Mouse (Mus musculus) midbrain, embryonic 14.5 days (tissue): ENCODE measurements around the gene Cpt2. TPM values are rescaled to one million over a fixed set of nuclear protein-coding genes. Genes with fewer than 3 reads are reported as not detected.
A peak's percentile ranks its signal among the peaks of the same experiment; 100 is the strongest.

Source experiments
- ATAC-seq: fragments of 200-750 bp; cut with Nextera tagmentation; 2 replicates; pipeline ENCODE4 v1.8.0; 2017; ENCODE audit warnings: moderate number of reproducible peaks, moderate library complexity; ENCODE audit not compliant: low FRiP score, low TSS enrichment
- DNase-seq: peaks from one replicate; pipeline ENCODE4 v3.0.0-alpha.2; 2015
- H3K27ac ChIP-seq: fragments of 300-500 bp; sonication (generic); replicated peaks from 2 replicates; pipeline ENCODE4 v1.5.1; 2014; ENCODE audit warnings: mild to moderate bottlenecking, low read depth, low read length, moderate library complexity
- H3K27me3 ChIP-seq: fragments of 300-500 bp; sonication (generic); 2 replicates; pipeline ENCODE4 v1.6.1; 2014; ENCODE audit warnings: low read length, control low read depth, mixed read lengths; ENCODE audit not compliant: control insufficient read depth, insufficient read depth
- H3K36me3 ChIP-seq: fragments of 300-500 bp; sonication (generic); 2 replicates; pipeline ENCODE4 v1.6.1; 2014; ENCODE audit warnings: low read length, control low read depth; ENCODE audit not compliant: control insufficient read depth, insufficient read depth
- H3K4me1 ChIP-seq: fragments of 300-500 bp; sonication (generic); 2 replicates; pipeline ENCODE4 v1.6.1; 2014; ENCODE audit warnings: mild to moderate bottlenecking, antibody characterized with exemption, low read length, control low read depth; ENCODE audit not compliant: control insufficient read depth, insufficient read depth
- H3K4me2 ChIP-seq: fragments of 300-500 bp; sonication (generic); 2 replicates; pipeline ENCODE4 v1.6.1; 2014; ENCODE audit warnings: mild to moderate bottlenecking, low read length, moderate library complexity
- H3K4me3 ChIP-seq: fragments of 300-500 bp; sonication (generic); replicated peaks from 2 replicates; pipeline ENCODE4 v1.5.1; 2014; ENCODE audit warnings: low read depth, low read length
- H3K9ac ChIP-seq: fragments of 300-500 bp; sonication (generic); replicated peaks from 2 replicates; pipeline ENCODE4 v1.6.1; 2014; ENCODE audit warnings: mild to moderate bottlenecking, low read length, moderate library complexity
- H3K9me3 ChIP-seq: fragments of 300-500 bp; sonication (generic); 2 replicates; pipeline ENCODE4 v1.6.1; 2016; ENCODE audit warnings: low read length, control low read depth, mixed read lengths; ENCODE audit not compliant: control insufficient read depth
- WGBS: fragments of 180-500 bp; shearing (Covaris S2); extraction: QIAGEN DNeasy Blood & Tissue Kit; methylation state at CpG from one replicate; pipeline ENCODE4 v1.1.7; 2014; 5-methylcytosine and 5-hydroxymethylcytosine counted together
- polyA plus RNA-seq: library from polyadenylated mRNA; unstranded; fragments of >200 nt; fragmentation: Nextera tagmentation; extraction: Ambion mirVana; gene quantifications from 2 replicates; pipeline ENCODE4 v1.2.1, GENCODE M21; 2014

Gene Cpt2
- polyA plus RNA-seq, 1 experiment from 2014 or later = 17.5 TPM

- 81% methylated on average over 3 of the region's 3 CpGs for WGBS
Observed at GRCm38 (mm10) chr4:107931453-107931852, 8.0 kb upstream of the Cpt2 start.

GRCm38 (mm10) chr4:107928726-107929125 is 5.3 kb upstream of the Cpt2 start:
- Histone ChIP-seq H3K9me3 (no peaks in the 10 kb centered on the region), H3K36me3 (no peaks in the 10 kb centered on the region), H3K27ac (no peak overlapping the region), H3K4me3 (no peak overlapping the region), H3K4me2 (no peak overlapping the region), H3K9ac (no peak overlapping the region), H3K4me1 (0 out of 2 replicates have a peak, but pooled peaks cover under 1% of the 10 kb centered on the region), H3K27me3 (no peaks in the 10 kb centered on the region)
- ATAC-seq (no peak), DNase-seq (no peak)
- 79% methylated on average over 2 of the region's 2 CpGs for WGBS

More at GRCm38 (mm10) chr4:107931453-107931852, 8.0 kb upstream of the Cpt2 start:
- Histone ChIP-seq H3K27ac (no peak overlapping the region), H3K9ac (no peak overlapping the region), H3K4me1 (no peaks in the 10 kb centered on the region), H3K27me3 (no peaks in the 10 kb centered on the region), H3K4me3 (no peak overlapping the region), H3K9me3 (no peaks in the 10 kb centered on the region), H3K4me2 (no peak overlapping the region), H3K36me3 (no peaks in the 10 kb centered on the region)
- ATAC-seq (no peak), DNase-seq (no peak)

- Histone ChIP-seq H3K27ac (no peak overlapping the region), H3K27me3 (no peaks in the 10 kb centered on the region), H3K4me3 (no peak overlapping the region), H3K36me3 (no peaks in the 10 kb centered on the region), H3K4me1 (0 out of 2 replicates have a peak, but pooled peaks cover 3% of the 10 kb centered on the region), H3K4me2 (no peak overlapping the region), H3K9ac (no peak overlapping the region), H3K9me3 (no peaks in the 10 kb centered on the region)
- DNase-seq (no peak), ATAC-seq (no peak)
- WGBS = 52% methylated on average over 2 of the region's 2 CpGs
Observed at GRCm38 (mm10) chr4:107928269-107928668, 4.9 kb upstream of the Cpt2 start.

GRCm38 (mm10) chr4:107923803-107924194 is 389 bp upstream of the Cpt2 start:
- Histone ChIP-seq H3K27me3 (no peaks in the 10 kb centered on the region), H3K9ac (peak overlapping the region; percentile 65), H3K36me3 (no peaks in the 10 kb centered on the region), H3K4me1 (peaks cover 10% of the 10 kb centered on the region; the same call in 1 of the 2 replicates), H3K9me3 (no peaks in the 10 kb centered on the region), H3K27ac (no peak overlapping the region), H3K4me3 (peak overlapping the region; percentile 65), H3K4me2 (peak overlapping the region; percentile 80)
- no peak; the same call in 1 of the 2 replicates for ATAC-seq
- WGBS = 51% methylated on average over 7 of the region's 7 CpGs
- DNase-seq = no peak

GRCm38 (mm10) chr4:107921952-107922351 is 1.5 kb downstream of the Cpt2 start:
- ATAC-seq = no peak
- Histone ChIP-seq H3K27me3 (no peaks in the 10 kb centered on the region), H3K4me2 (no peak overlapping the region), H3K36me3 (no peaks in the 10 kb centered on the region), H3K9me3 (no peaks in the 10 kb centered on the region), H3K4me3 (no peak overlapping the region), H3K4me1 (peaks cover 10% of the 10 kb centered on the region; the same call in 1 of the 2 replicates), H3K9ac (no peak overlapping the region), H3K27ac (no peak overlapping the region)
- 61% methylated on average over 4 of the region's 4 CpGs for WGBS
- DNase-seq = no peak

- no peaks in the 10 kb centered on the region for H3K9me3 ChIP-seq
- no peaks in the 10 kb centered on the region for H3K36me3 ChIP-seq
- H3K4me1 ChIP-seq = peaks cover 10% of the 10 kb centered on the region; the same call in 1 of the 2 replicates
- no peak overlapping the region for H3K4me2 ChIP-seq
- 92% methylated on average over 8 of the region's 8 CpGs for WGBS
- H3K27ac ChIP-seq = no peak overlapping the region
- H3K27me3 ChIP-seq = no peaks in the 10 kb centered on the region
- no peak overlapping the region for H3K4me3 ChIP-seq
- DNase-seq (no peak), ATAC-seq (no peak)
- no peak overlapping the region for H3K9ac ChIP-seq
Observed at GRCm38 (mm10) chr4:107921152-107921695, 2.2 kb downstream of the Cpt2 start.

GRCm38 (mm10) chr4:107920336-107920735 is 3.1 kb downstream of the Cpt2 start:
- WGBS = 96% methylated on average over 2 of the region's 2 CpGs
- Histone ChIP-seq H3K4me1 (peaks cover 10% of the 10 kb centered on the region; the same call in 1 of the 2 replicates), H3K9ac (no peak overlapping the region), H3K4me3 (no peak overlapping the region), H3K9me3 (no peaks in the 10 kb centered on the region), H3K4me2 (no peak overlapping the region), H3K36me3 (no peaks in the 10 kb centered on the region), H3K27me3 (no peaks in the 10 kb centered on the region), H3K27ac (no peak overlapping the region)
- ATAC-seq (no peak), DNase-seq (no peak)

- DNase-seq = no peak
- H3K4me2 ChIP-seq = no peak overlapping the region
- peaks cover 49% of the 10 kb centered on the region for H3K36me3 ChIP-seq
Observed at GRCm38 (mm10) chr4:107910020-107910419, 13.4 kb downstream of the Cpt2 start.

GRCm38 (mm10) chr4:107906561-107906960 is 16.8 kb downstream of the Cpt2 start:
- no peaks in the 10 kb centered on the region for H3K9me3 ChIP-seq
- ATAC-seq (no peak), DNase-seq (no peak)
- no peak overlapping the region for H3K4me3 ChIP-seq
- no peaks in the 10 kb centered on the region for H3K27me3 ChIP-seq
- no peak overlapping the region for H3K4me2 ChIP-seq
- no peak overlapping the region for H3K9ac ChIP-seq
- H3K27ac ChIP-seq = no peak overlapping the region
- WGBS = 96% methylated on average over 9 of the region's 9 CpGs
- H3K4me1 ChIP-seq = no peaks in the 10 kb centered on the region
- H3K36me3 ChIP-seq = peaks cover 30% of the 10 kb centered on the region

More at GRCm38 (mm10) chr4:107910020-107910419, 13.4 kb downstream of the Cpt2 start:
- Histone ChIP-seq H3K27me3 (no peaks in the 10 kb centered on the region), H3K9me3 (no peaks in the 10 kb centered on the region), H3K27ac (no peak overlapping the region), H3K4me1 (no peaks in the 10 kb centered on the region), H3K9ac (no peak overlapping the region), H3K4me3 (no peak overlapping the region)
- 97% methylated on average over 4 of the region's 4 CpGs for WGBS
- no peak for ATAC-seq
